13 mouse cellular contexts compared by ENCODE assay signal in the genomic region with DNA sequence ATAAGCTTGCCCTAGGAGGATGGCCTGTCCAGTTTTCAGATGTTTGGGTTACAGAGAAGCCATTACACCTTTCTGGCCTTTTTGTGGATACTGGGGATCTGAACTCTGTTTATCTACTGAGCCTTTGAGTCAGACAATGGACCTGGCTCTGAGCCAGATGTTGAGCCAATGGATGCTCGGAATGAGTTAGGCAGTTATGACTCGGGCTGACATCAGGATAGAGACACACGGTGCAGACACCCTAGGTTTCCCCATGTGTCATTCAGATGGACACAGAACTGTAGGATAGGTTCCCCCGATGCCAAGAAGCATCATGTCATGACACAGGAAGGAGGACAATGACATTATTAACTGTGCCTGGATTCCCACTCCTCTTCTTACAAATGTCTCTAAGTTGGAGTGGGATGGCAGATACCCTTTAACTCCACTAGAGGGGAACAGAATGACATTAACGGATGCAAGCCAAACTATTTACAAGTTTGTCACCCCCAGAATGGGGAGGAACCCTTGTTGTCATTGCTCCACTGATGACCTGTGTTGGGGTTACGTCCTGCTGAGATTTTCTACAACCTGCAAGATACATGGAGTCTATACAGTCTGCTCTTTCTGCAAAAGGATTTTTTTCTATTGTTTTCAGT.
DNase-seq lines count a peak whose midpoint lies in the region; ATAC-seq and TF ChIP-seq lines count a peak whose summit lies in the region.
"Had no signal": no experiment of that assay in that cellular context is flagged by ENCODE, and none has a peak within 500 bp of the region (broad histone marks: within the 10 kb centered on the region; RNA-seq: fewer than 3 reads in every experiment).

No protein-coding gene starts in this region.

- H3K27me3 ChIP-seq in intestine, postnatal 0 days (replicated peaks; ENCODE audit: control insufficient read depth, insufficient read depth, low read length), result no peaks in the 10 kb centered on the region
- no peaks in the 10 kb centered on the region for H3K27me3 ChIP-seq in intestine, embryonic 15.5 days (replicated peaks)
- H3K27me3 ChIP-seq in midbrain, embryonic 14.5 days (ENCODE audit: control insufficient read depth, insufficient read depth, low read length), result no peaks in the 10 kb centered on the region
- no peaks in the 10 kb centered on the region for H3K27me3 ChIP-seq in midbrain, embryonic 16.5 days (ENCODE audit: control insufficient read depth, insufficient read depth, low read depth, low read length)
- H3K27me3 ChIP-seq: heart, embryonic 12.5 days had no signal

- DNase-seq in midbrain, embryonic 14.5 days, result peak; percentile 24
- DNase-seq in Muller cell, postnatal 12 days (ENCODE audit: inconsistent ontology term), result peak; percentile 48
- peak; percentile 3 for DNase-seq in large intestine, adult 2 months (ENCODE audit: low read depth, low spot score)
- DNase-seq in neural tube, embryonic 10.5 days (ENCODE audit: extremely low spot score, low spot score), result no peak
- DNase-seq: gastrocnemius, adult 2 months; liver had no signal

- no peaks in the 10 kb centered on the region for H3K9me3 ChIP-seq in intestine, postnatal 0 days (ENCODE audit: control insufficient read depth)
- no peaks in the 10 kb centered on the region for H3K9me3 ChIP-seq in intestine, embryonic 15.5 days
- H3K9me3 ChIP-seq in midbrain, embryonic 14.5 days (ENCODE audit: control insufficient read depth, low read length), result no peaks in the 10 kb centered on the region
- no peaks in the 10 kb centered on the region for H3K9me3 ChIP-seq in midbrain, embryonic 16.5 days (replicated peaks; ENCODE audit: control insufficient read depth, low read length, poor library complexity, severe bottlenecking)
- H3K9me3 ChIP-seq: heart, embryonic 12.5 days had no signal

- no peak for ATAC-seq in intestine, postnatal 0 days
- no peak for ATAC-seq in intestine, embryonic 15.5 days
- ATAC-seq in midbrain, embryonic 14.5 days (ENCODE audit: low FRiP score, low TSS enrichment), result no peak
- ATAC-seq in midbrain, embryonic 16.5 days, result no peak
- ATAC-seq: forebrain, embryonic 14.5 days; hindbrain, embryonic 16.5 days had no signal

- no peaks in the 10 kb centered on the region for H3K4me1 ChIP-seq in intestine, postnatal 0 days (replicated peaks; ENCODE audit: control insufficient read depth, insufficient read depth, low read length)
- H3K4me1 ChIP-seq in intestine, embryonic 15.5 days (replicated peaks), result no peaks in the 10 kb centered on the region
- no peaks in the 10 kb centered on the region for H3K4me1 ChIP-seq in midbrain, embryonic 14.5 days (ENCODE audit: control insufficient read depth, insufficient read depth, low read length)
- H3K4me1 ChIP-seq in midbrain, embryonic 16.5 days (ENCODE audit: control insufficient read depth, insufficient read depth, low read length), result no peaks in the 10 kb centered on the region

- peak; percentile 52 for TF ChIP-seq CTCF in intestine, postnatal 0 days (IDR thresholded peaks at IDR 0.05; ENCODE audit: low read depth)

- 59% methylated on average over 6 of the region's 6 CpGs for WGBS in intestine, postnatal 0 days
- 66% methylated on average over 6 of the region's 6 CpGs for WGBS in intestine, embryonic 15.5 days
- 83% methylated on average over 6 of the region's 6 CpGs for WGBS in midbrain, embryonic 14.5 days
- 80% methylated on average over 6 of the region's 6 CpGs for WGBS in midbrain, embryonic 16.5 days
- 53% methylated on average over 6 of the region's 6 CpGs for WGBS in large intestine, adult 2 months

- no peak overlapping the region for H3K4me2 ChIP-seq in intestine, postnatal 0 days (replicated peaks; ENCODE audit: low read depth)
- H3K4me2 ChIP-seq in intestine, embryonic 15.5 days (replicated peaks), result no peak overlapping the region
- H3K4me2 ChIP-seq in midbrain, embryonic 14.5 days (ENCODE audit: low read length), result no peak overlapping the region
- no peak overlapping the region for H3K4me2 ChIP-seq in midbrain, embryonic 16.5 days (ENCODE audit: low read length)
- H3K4me2 ChIP-seq: heart, embryonic 12.5 days had no signal

- no peak overlapping the region for H3K9ac ChIP-seq in intestine, postnatal 0 days (ENCODE audit: low read depth, low read length)
- H3K9ac ChIP-seq in intestine, embryonic 15.5 days, result no peak overlapping the region
- H3K9ac ChIP-seq in midbrain, embryonic 14.5 days (replicated peaks; ENCODE audit: low read length), result no peak overlapping the region
- no peak overlapping the region for H3K9ac ChIP-seq in midbrain, embryonic 16.5 days (ENCODE audit: low read depth, low read length)
- H3K9ac ChIP-seq: heart, embryonic 12.5 days had no signal

- H3K36me3 ChIP-seq in intestine, postnatal 0 days (ENCODE audit: control insufficient read depth, insufficient read depth), result no peaks in the 10 kb centered on the region
- H3K36me3 ChIP-seq in intestine, embryonic 15.5 days, result no peaks in the 10 kb centered on the region
- no peaks in the 10 kb centered on the region for H3K36me3 ChIP-seq in midbrain, embryonic 14.5 days (ENCODE audit: control insufficient read depth, insufficient read depth, low read length)
- no peaks in the 10 kb centered on the region for H3K36me3 ChIP-seq in midbrain, embryonic 16.5 days (ENCODE audit: control insufficient read depth, insufficient read depth, low read length)
- H3K36me3 ChIP-seq: G1E; heart, embryonic 12.5 days had no signal

- no peak overlapping the region for H3K4me3 ChIP-seq in intestine, postnatal 0 days (ENCODE audit: low read depth, low read length)
- no peak overlapping the region for H3K4me3 ChIP-seq in intestine, embryonic 15.5 days (replicated peaks)
- no peak overlapping the region for H3K4me3 ChIP-seq in midbrain, embryonic 14.5 days (replicated peaks; ENCODE audit: low read depth, low read length)
- H3K4me3 ChIP-seq in midbrain, embryonic 16.5 days (ENCODE audit: low read depth, low read length), result no peak overlapping the region
- H3K4me3 ChIP-seq: gastrocnemius, adult 2 months; heart, embryonic 12.5 days had no signal

- no peak overlapping the region for H3K27ac ChIP-seq in intestine, postnatal 0 days (ENCODE audit: low read depth, low read length)
- H3K27ac ChIP-seq in intestine, embryonic 15.5 days, result no peak overlapping the region
- no peak overlapping the region for H3K27ac ChIP-seq in midbrain, embryonic 14.5 days (replicated peaks; ENCODE audit: low read depth, low read length)
- no peak overlapping the region for H3K27ac ChIP-seq in midbrain, embryonic 16.5 days (ENCODE audit: low read length)
- H3K27ac ChIP-seq: gastrocnemius, adult 2 months had no signal
